Mouse (Mus musculus): ENCODE data around the gene Tsr3. TPM values are rescaled to one million over a fixed set of nuclear protein-coding genes. Genes with fewer than 3 reads are reported as not detected.
A peak's percentile ranks its signal among the peaks of the same experiment; 100 is the strongest.
"Not testable (repeated sequence)": the region's sequence is repeated elsewhere in the genome, so short reads cannot be mapped to it uniquely, and the experiment has no call there.

Gene Tsr3
- total RNA-seq, 2 experiments from 2014 or later = 19.7 to 21.0 TPM

GRCm38 (mm10) chr17:25231621-25232020, 8.3 kb upstream of the Tsr3 start:
- intact Hi-C loops (cut with DNase I; ENCODE audit: low total_unique reads); DNase-seq: not testable (repeated sequence)

GRCm38 (mm10) chr17:25235635-25236034, 4.3 kb upstream of the Tsr3 start:
- no peak for DNase-seq

GRCm38 (mm10) chr17:25243131-25243780, 3.3 kb downstream of the Tsr3 start:
- no peak for DNase-seq
- intact Hi-C loops (cut with DNase I; ENCODE audit: low total_unique reads) = no loop called here

More at GRCm38 (mm10) chr17:25235635-25236034, 4.3 kb upstream of the Tsr3 start:
- intact Hi-C loops (cut with DNase I; ENCODE audit: low total_unique reads) = no loop called here

GRCm38 (mm10) chr17:25244239-25244638, 4.3 kb downstream of the Tsr3 start:
- no peak for DNase-seq
- intact Hi-C loops (cut with DNase I; ENCODE audit: low total_unique reads) = no loop called here

- DNase-seq = no peak
- intact Hi-C loops (cut with DNase I; ENCODE audit: low total_unique reads) = loop anchor here (5.0 kb wide), 1 partner anchor 91 kb away; no protein-coding TSS in a partner anchor
Observed at GRCm38 (mm10) chr17:25248033-25248750, 8.2 kb downstream of the Tsr3 start.

- intact Hi-C loops (cut with DNase I; ENCODE audit: low total_unique reads) = no loop called here
- no peak for DNase-seq
Observed at GRCm38 (mm10) chr17:25250181-25250835, 10.3 kb downstream of the Tsr3 start.

- no peak for DNase-seq
- intact Hi-C loops (cut with DNase I; ENCODE audit: low total_unique reads) = no loop called here
Observed at GRCm38 (mm10) chr17:25252643-25253042, 12.7 kb downstream of the Tsr3 start.

- intact Hi-C loops (cut with DNase I; ENCODE audit: low total_unique reads) = no loop called here
- no peak for DNase-seq
Observed at GRCm38 (mm10) chr17:25253760-25254159, 13.8 kb downstream of the Tsr3 start.

- DNase-seq = no peak
- intact Hi-C loops (cut with DNase I; ENCODE audit: low total_unique reads) = no loop called here
Observed at GRCm38 (mm10) chr17:25255110-25255509, 15.1 kb downstream of the Tsr3 start.

- intact Hi-C loops (cut with DNase I; ENCODE audit: low total_unique reads) = no loop called here
- no peak for DNase-seq
Observed at GRCm38 (mm10) chr17:25256140-25256754, 16.3 kb downstream of the Tsr3 start, which contains the start of gene Baiap3. Gene Baiap3, minus strand, starts transcription at chr17:25256364.

- no peak for DNase-seq
- intact Hi-C loops (cut with DNase I; ENCODE audit: low total_unique reads) = no loop called here
Observed at GRCm38 (mm10) chr17:25257804-25258261, 17.9 kb downstream of the Tsr3 start.

GRCm38 (mm10) chr17:25264453-25264852, 24.5 kb downstream of the Tsr3 start:
- DNase-seq = peak; percentile 59
- intact Hi-C loops (cut with DNase I; ENCODE audit: low total_unique reads) = loop anchor here (10.0 kb wide), 1 partner anchor 80 kb away; the partner anchor contains the start of genes BC003965 and Unkl

- intact Hi-C loops (cut with DNase I; ENCODE audit: low total_unique reads) = no loop called here
Observed at GRCm38 (mm10) chr17:25270795-25271335, 30.9 kb downstream of the Tsr3 start.

GRCm38 (mm10) chr17:25272326-25272725, 32.4 kb downstream of the Tsr3 start:
- intact Hi-C loops (cut with DNase I; ENCODE audit: low total_unique reads) = no loop called here
- DNase-seq = no peak

More at GRCm38 (mm10) chr17:25270795-25271335, 30.9 kb downstream of the Tsr3 start:
- no peak for DNase-seq

- intact Hi-C loops (cut with DNase I; ENCODE audit: low total_unique reads) = no loop called here
- peak; percentile 85 for DNase-seq
Observed at GRCm38 (mm10) chr17:25272951-25273705, 33.2 kb downstream of the Tsr3 start.

GRCm38 (mm10) chr17:25273706-25274501, 33.9 kb downstream of the Tsr3 start:
- intact Hi-C loops (cut with DNase I; ENCODE audit: low total_unique reads) = no loop called here
- DNase-seq = peak; percentile 86

- DNase-seq = no peak
- intact Hi-C loops (cut with DNase I; ENCODE audit: low total_unique reads) = no loop called here
Observed at GRCm38 (mm10) chr17:25274571-25275346, 34.8 kb downstream of the Tsr3 start, which contains the start of gene Ube2i. Gene Ube2i, minus strand, starts transcription at chr17:25274622.

Data from gastrocnemius, postnatal 14 days (tissue).